Mouse (Mus musculus): ENCODE results near the gene Cby1. TPM values are rescaled to one million over a fixed set of nuclear protein-coding genes. Genes with fewer than 3 reads are reported as not detected.

Gene Cby1
- polyA plus RNA-seq, 1 experiment = 32.3 TPM

- no peak for DNase-seq
- TF ChIP-seq POLR2A (IDR thresholded peaks at IDR 0.05; ENCODE audit: borderline replicate concordance, insufficient read depth, low read length) (no peak), CTCF (IDR thresholded peaks at IDR 0.05; ENCODE audit: borderline replicate concordance, insufficient read depth, low read depth, low read length) (no peak)
- 39% methylated on average over 2 of the region's 2 CpGs for whole genome bisulfite sequencing
- Histone ChIP-seq H3K27ac (ENCODE audit: insufficient read depth, low read length) (no peak overlapping the region), H3K4me1 (ENCODE audit: control insufficient read depth, insufficient read depth, low read length) (peaks cover 33% of the 10 kb centered on the region), H3K27me3 (ENCODE audit: control insufficient read depth, insufficient read depth, low read length) (no peaks in the 10 kb centered on the region), H3K4me3 (replicated peaks; ENCODE audit: insufficient read depth, low read depth, low read length) (no peak overlapping the region)
Measured at GRCm38 (mm10) chr15:79696508-79696907, 37.5 kb downstream of the Cby1 start.

GRCm38 (mm10) chr15:79697011-79697410 lies 38.0 kb downstream of the Cby1 start:
- Histone ChIP-seq H3K27ac (ENCODE audit: insufficient read depth, low read length) (peak overlapping the region; percentile 78), H3K4me3 (replicated peaks; ENCODE audit: insufficient read depth, low read depth, low read length) (no peak overlapping the region), H3K27me3 (ENCODE audit: control insufficient read depth, insufficient read depth, low read length) (no peaks in the 10 kb centered on the region), H3K4me1 (ENCODE audit: control insufficient read depth, insufficient read depth, low read length) (peaks cover 33% of the 10 kb centered on the region)
- TF ChIP-seq CTCF (IDR thresholded peaks at IDR 0.05; ENCODE audit: borderline replicate concordance, insufficient read depth, low read depth, low read length) (no peak), POLR2A (IDR thresholded peaks at IDR 0.05; ENCODE audit: borderline replicate concordance, insufficient read depth, low read length) (no peak)
- DNase-seq = peak; percentile 67 to 81
- 4% methylated on average over 6 of the region's 6 CpGs for WGBS

GRCm38 (mm10) chr15:79697558-79698187 lies 38.7 kb downstream of the Cby1 start:
- 52% methylated on average over 9 of the region's 9 CpGs for WGBS
- H3K4me1 ChIP-seq (ENCODE audit: control insufficient read depth, insufficient read depth, low read length) = peaks cover 33% of the 10 kb centered on the region
- DNase-seq = no peak

GRCm38 (mm10) chr15:79706603-79707214 lies 47.7 kb downstream of the Cby1 start:
- Histone ChIP-seq H3K4me3 (replicated peaks; ENCODE audit: insufficient read depth, low read depth, low read length) (no peak overlapping the region), H3K27ac (ENCODE audit: insufficient read depth, low read length) (peak overlapping the region; percentile 29), H3K27me3 (ENCODE audit: control insufficient read depth, insufficient read depth, low read length) (no peaks in the 10 kb centered on the region), H3K4me1 (ENCODE audit: control insufficient read depth, insufficient read depth, low read length) (peaks cover 19% of the 10 kb centered on the region)
- 27% methylated on average over 17 of the region's 17 CpGs for WGBS
- peak; percentile 48 to 56 for DNase-seq
- TF ChIP-seq CTCF (IDR thresholded peaks at IDR 0.05; ENCODE audit: borderline replicate concordance, insufficient read depth, low read depth, low read length) = no peak
- no peak for TF ChIP-seq POLR2A (IDR thresholded peaks at IDR 0.05; ENCODE audit: borderline replicate concordance, insufficient read depth, low read length)

More at GRCm38 (mm10) chr15:79697558-79698187, 38.7 kb downstream of the Cby1 start:
- Histone ChIP-seq H3K27ac (ENCODE audit: insufficient read depth, low read length) (peak overlapping the region; percentile 78), H3K4me3 (replicated peaks; ENCODE audit: insufficient read depth, low read depth, low read length) (no peak overlapping the region), H3K27me3 (ENCODE audit: control insufficient read depth, insufficient read depth, low read length) (no peaks in the 10 kb centered on the region)
- no peak for TF ChIP-seq CTCF (IDR thresholded peaks at IDR 0.05; ENCODE audit: borderline replicate concordance, insufficient read depth, low read depth, low read length)
- TF ChIP-seq POLR2A (IDR thresholded peaks at IDR 0.05; ENCODE audit: borderline replicate concordance, insufficient read depth, low read length) = no peak

- no peak for TF ChIP-seq POLR2A (IDR thresholded peaks at IDR 0.05; ENCODE audit: borderline replicate concordance, insufficient read depth, low read length)
- TF ChIP-seq CTCF (IDR thresholded peaks at IDR 0.05; ENCODE audit: borderline replicate concordance, insufficient read depth, low read depth, low read length) = 0 out of 2 replicates have a peak, but pooled peaks have one; percentile 1
- Histone ChIP-seq H3K4me1 (ENCODE audit: control insufficient read depth, insufficient read depth, low read length) (peaks cover 19% of the 10 kb centered on the region), H3K27ac (ENCODE audit: insufficient read depth, low read length) (no peak overlapping the region), H3K27me3 (ENCODE audit: control insufficient read depth, insufficient read depth, low read length) (no peaks in the 10 kb centered on the region), H3K4me3 (replicated peaks; ENCODE audit: insufficient read depth, low read depth, low read length) (no peak overlapping the region)
- 87% methylated on average over 5 of the region's 5 CpGs for WGBS
- DNase-seq = no peak
Measured at GRCm38 (mm10) chr15:79708229-79708822, 49.3 kb downstream of the Cby1 start.

GRCm38 (mm10) chr15:79715646-79716045 lies 56.6 kb downstream of the Cby1 start:
- Histone ChIP-seq H3K27me3 (ENCODE audit: control insufficient read depth, insufficient read depth, low read length) (no peaks in the 10 kb centered on the region), H3K4me1 (ENCODE audit: control insufficient read depth, insufficient read depth, low read length) (peaks cover 26% of the 10 kb centered on the region), H3K4me3 (replicated peaks; ENCODE audit: insufficient read depth, low read depth, low read length) (no peak overlapping the region), H3K27ac (ENCODE audit: insufficient read depth, low read length) (peak overlapping the region; percentile 63)
- DNase-seq = peak; percentile 65 to 78
- TF ChIP-seq POLR2A (IDR thresholded peaks at IDR 0.05; ENCODE audit: borderline replicate concordance, insufficient read depth, low read length) (no peak), CTCF (IDR thresholded peaks at IDR 0.05; ENCODE audit: borderline replicate concordance, insufficient read depth, low read depth, low read length) (no peak)
- 15% methylated on average over 7 of the region's 7 CpGs for WGBS

- WGBS = 36% methylated on average over 6 of the region's 6 CpGs
- TF ChIP-seq CTCF (IDR thresholded peaks at IDR 0.05; ENCODE audit: borderline replicate concordance, insufficient read depth, low read depth, low read length) (no peak), POLR2A (IDR thresholded peaks at IDR 0.05; ENCODE audit: borderline replicate concordance, insufficient read depth, low read length) (no peak)
- no peak overlapping the region for H3K4me3 ChIP-seq (replicated peaks; ENCODE audit: insufficient read depth, low read depth, low read length)
- peak; percentile 71 to 76 for DNase-seq
- H3K27ac ChIP-seq (ENCODE audit: insufficient read depth, low read length) = peak overlapping the region; percentile 63
- H3K27me3 ChIP-seq (ENCODE audit: control insufficient read depth, insufficient read depth, low read length) = no peaks in the 10 kb centered on the region
- H3K4me1 ChIP-seq (ENCODE audit: control insufficient read depth, insufficient read depth, low read length) = peaks cover 26% of the 10 kb centered on the region
Measured at GRCm38 (mm10) chr15:79716710-79717109, 57.7 kb downstream of the Cby1 start.

Other genes starting within 250 kb of the Cby1 start
- 110 and 122 TPM in 2 replicates for gene Csnk1e, start 203.6 kb upstream of the Cby1 start, polyA plus RNA-seq (2012; rRNA removed)
- 0.82 and 1.5 TPM in 2 replicates for gene Kcnj4, start 154.0 kb upstream of the Cby1 start, polyA plus RNA-seq (2012; rRNA removed)
- 1.7 and 2.5 TPM in 2 replicates for gene Kdelr3, start 142.8 kb upstream of the Cby1 start, polyA plus RNA-seq (2012; rRNA removed)
- 414 and 429 TPM in 2 replicates for gene Ddx17, start 112.5 kb upstream of the Cby1 start, polyA plus RNA-seq (2012; rRNA removed)
- gene Dmc1, start 54.1 kb upstream of the Cby1 start, polyA plus RNA-seq (2012; rRNA removed) = 1.2 and 1.4 TPM in 2 replicates
- 8.5 and 9.5 TPM in 2 replicates for gene Fam227a, start 243 bp upstream of the Cby1 start, polyA plus RNA-seq (2012; rRNA removed)
- gene Tomm22, start 11.7 kb downstream of the Cby1 start, polyA plus RNA-seq (2012; rRNA removed) = 99.9 and 106 TPM in 2 replicates
- 43.8 and 45.0 TPM in 2 replicates for gene Josd1, start 28.7 kb downstream of the Cby1 start, polyA plus RNA-seq (2012; rRNA removed)
- gene Gtpbp1, start 31.6 kb downstream of the Cby1 start, polyA plus RNA-seq (2012; rRNA removed) = 52.5 and 59.5 TPM in 2 replicates
- gene Sun2, start 83.3 kb downstream of the Cby1 start, polyA plus RNA-seq (2012; rRNA removed) = 42.7 and 45.2 TPM in 2 replicates
- gene Dnal4, start 118.7 kb downstream of the Cby1 start, polyA plus RNA-seq (2012; rRNA removed) = 55.1 and 56.7 TPM in 2 replicates
- 88.0 and 100 TPM in 2 replicates for gene Nptxr, start 145.6 kb downstream of the Cby1 start, polyA plus RNA-seq (2012; rRNA removed)
- 1.7 and 4.1 TPM in 2 replicates for gene Npcd, start 175.0 kb downstream of the Cby1 start, polyA plus RNA-seq (2012; rRNA removed)
- gene Cbx6, start 175.5 kb downstream of the Cby1 start, polyA plus RNA-seq (2012; rRNA removed) = 183 TPM in 2 replicates
- 3.3 and 3.6 TPM in 2 replicates for gene Apobec3, start 232.5 kb downstream of the Cby1 start, polyA plus RNA-seq (2012; rRNA removed)